Mouse (Mus musculus) intestine, postnatal 0 days (tissue): Measurements from ENCODE around the gene Ncoa7. TPM values are rescaled to one million over a fixed set of nuclear protein-coding genes. Genes with fewer than 3 reads are reported as not detected.

ENCODE experiments used
- ATAC-seq: fragments of 200-750 bp; cut with Nextera tagmentation; 2 replicates; pipeline ENCODE4 v1.8.0; 2017; ENCODE audit warnings: mild to moderate bottlenecking, moderate TSS enrichment, moderate library complexity
- H3K27ac ChIP-seq: fragments of 300-500 bp; sonication (generic); 2 replicates; pipeline ENCODE4 v1.5.1; 2014; ENCODE audit warnings: mild to moderate bottlenecking, low read depth, low read length, moderate library complexity
- H3K27me3 ChIP-seq: fragments of 300-500 bp; sonication (generic); replicated peaks from 2 replicates; pipeline ENCODE4 v1.6.1; 2014; ENCODE audit warnings: low read length, mixed read lengths; ENCODE audit not compliant: control insufficient read depth, insufficient read depth
- H3K36me3 ChIP-seq: fragments of 300-500 bp; sonication (generic); 2 replicates; pipeline ENCODE4 v1.6.1; 2014; ENCODE audit warnings: mild to moderate bottlenecking, moderate library complexity; ENCODE audit not compliant: control insufficient read depth, insufficient read depth
- H3K4me1 ChIP-seq: fragments of 300-500 bp; sonication (generic); replicated peaks from 2 replicates; pipeline ENCODE4 v1.6.1; 2014; ENCODE audit warnings: antibody characterized with exemption, low read length, mixed read lengths; ENCODE audit not compliant: control insufficient read depth, insufficient read depth
- H3K4me2 ChIP-seq: fragments of 300-500 bp; sonication (generic); replicated peaks from 2 replicates; pipeline ENCODE4 v1.6.1; 2014; ENCODE audit warnings: low read depth, mild to moderate bottlenecking, moderate library complexity
- H3K4me3 ChIP-seq: fragments of 300-500 bp; sonication (generic); 2 replicates; pipeline ENCODE4 v1.5.1; 2014; ENCODE audit warnings: low read depth, low read length
- H3K9ac ChIP-seq: fragments of 300-500 bp; sonication (generic); 2 replicates; pipeline ENCODE4 v1.6.1; 2014; ENCODE audit warnings: mild to moderate bottlenecking, low read depth, low read length
- H3K9me3 ChIP-seq: fragments of 300-500 bp; sonication (generic); 2 replicates; pipeline ENCODE4 v1.6.1; 2016; ENCODE audit warnings: mixed run types; ENCODE audit not compliant: control insufficient read depth
- CTCF ChIP-seq: sonication (generic); IDR thresholded peaks from 2 replicates; pipeline ENCODE4 v1.5.1; 2016; ENCODE audit warnings: low read depth, mild to moderate bottlenecking, control low read depth, antibody characterized with exemption, moderate library complexity
- WGBS: fragments of 180-500 bp; shearing (Covaris S2); extraction: QIAGEN DNeasy Blood & Tissue Kit; methylation state at CpG from one replicate; pipeline ENCODE4 v1.1.7; 2014; 5-methylcytosine and 5-hydroxymethylcytosine counted together
- polyA plus RNA-seq: library from polyadenylated mRNA; unstranded; fragments of >200 nt; fragmentation: Nextera tagmentation; extraction: Ambion mirVana; gene quantifications from 2 replicates; pipeline ENCODE4 v1.2.1, GENCODE M21; 2015

Ncoa7 gene
- polyA plus RNA-seq, 1 experiment from 2014 or later: 10.4 TPM

GRCm38 (mm10) chr10:30803587-30804253 is 594 bp upstream of the Ncoa7 start:
- Histone ChIP-seq H3K36me3 (no peaks in the 10 kb centered on the region), H3K27me3 (no peaks in the 10 kb centered on the region), H3K9me3 (no peaks in the 10 kb centered on the region), H3K4me2 (peak overlapping the region; percentile 88), H3K9ac (peak overlapping the region; percentile 74), H3K4me3 (peak overlapping the region; percentile 87), H3K4me1 (no peaks in the 10 kb centered on the region; the same call in 1 of the 2 replicates), H3K27ac (peak overlapping the region; percentile 96)
- no peak for TF ChIP-seq CTCF
- 26% methylated on average over 7 of the region's 7 CpGs for WGBS
- ATAC-seq: no peak

- no peak overlapping the region for H3K27ac ChIP-seq
- no peaks in the 10 kb centered on the region; the same call in 1 of the 2 replicates for H3K4me1 ChIP-seq
- no peaks in the 10 kb centered on the region for H3K36me3 ChIP-seq
- peak overlapping the region; percentile 88 for H3K4me2 ChIP-seq
- no peak for ATAC-seq
- H3K27me3 ChIP-seq: no peaks in the 10 kb centered on the region
- WGBS: 12% methylated on average over 8 of the region's 8 CpGs
- H3K9me3 ChIP-seq: no peaks in the 10 kb centered on the region
- H3K4me3 ChIP-seq: peak overlapping the region; percentile 87
- H3K9ac ChIP-seq: peak overlapping the region; percentile 74; the same call in 1 of the 2 replicates
- TF ChIP-seq CTCF: peak; percentile 45
Observed at GRCm38 (mm10) chr10:30802033-30802432, 1.1 kb downstream of the Ncoa7 start.

- Histone ChIP-seq H3K27ac (no peak overlapping the region), H3K27me3 (no peaks in the 10 kb centered on the region), H3K4me3 (no peak overlapping the region), H3K9me3 (no peaks in the 10 kb centered on the region), H3K4me2 (no peak overlapping the region), H3K4me1 (no peaks in the 10 kb centered on the region; the same call in 1 of the 2 replicates), H3K36me3 (no peaks in the 10 kb centered on the region), H3K9ac (no peak overlapping the region)
- TF ChIP-seq CTCF: 0 out of 2 replicates have a peak, but pooled peaks have one; percentile 12
- WGBS: 90% methylated on average over 2 of the region's 2 CpGs
- ATAC-seq: no peak
Observed at GRCm38 (mm10) chr10:30799713-30800450, 3.2 kb downstream of the Ncoa7 start.

- H3K9me3 ChIP-seq: no peaks in the 10 kb centered on the region
- H3K36me3 ChIP-seq: 0 out of 2 replicates have a peak, but pooled peaks cover 5% of the 10 kb centered on the region
- no peak for TF ChIP-seq CTCF
- no peak overlapping the region for H3K9ac ChIP-seq
- H3K4me2 ChIP-seq: no peak overlapping the region
- no peak overlapping the region for H3K4me3 ChIP-seq
- H3K27ac ChIP-seq: no peak overlapping the region
- no peaks in the 10 kb centered on the region for H3K4me1 ChIP-seq
- WGBS: 79% methylated on average over 5 of the region's 5 CpGs
- no peaks in the 10 kb centered on the region for H3K27me3 ChIP-seq
- no peak for ATAC-seq
Observed at GRCm38 (mm10) chr10:30796469-30797261, 6.5 kb downstream of the Ncoa7 start.

DNA sequence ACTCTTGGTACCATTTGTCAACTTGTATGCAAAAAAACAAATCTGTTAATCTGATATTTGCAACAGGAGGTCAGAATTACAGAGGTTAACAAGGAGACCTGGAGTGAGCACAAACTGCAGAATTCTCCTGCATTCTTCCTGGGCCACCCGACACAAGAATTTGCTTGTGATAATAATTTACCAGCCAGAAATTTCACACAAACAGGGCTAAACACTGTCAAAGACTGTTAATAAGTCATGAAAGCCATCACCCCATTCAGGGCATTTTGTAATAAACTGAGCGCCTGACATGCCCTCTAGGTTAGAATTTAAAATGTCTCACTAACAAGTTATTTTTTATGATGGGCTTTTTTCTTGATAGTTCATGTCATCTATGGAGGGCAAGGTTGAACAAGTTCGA is 12.1 kb downstream of the Ncoa7 start:
- no peak for TF ChIP-seq CTCF
- no peaks in the 10 kb centered on the region for H3K4me1 ChIP-seq
- no peaks in the 10 kb centered on the region for H3K27me3 ChIP-seq
- no peak overlapping the region for H3K27ac ChIP-seq
- no peaks in the 10 kb centered on the region for H3K9me3 ChIP-seq
- WGBS: 83% methylated on average over 3 of the region's 3 CpGs
- no peak overlapping the region for H3K9ac ChIP-seq
- no peak for ATAC-seq
- H3K4me2 ChIP-seq: no peak overlapping the region
- no peak overlapping the region for H3K4me3 ChIP-seq
- 0 out of 2 replicates have a peak, but pooled peaks cover 5% of the 10 kb centered on the region for H3K36me3 ChIP-seq

DNA sequence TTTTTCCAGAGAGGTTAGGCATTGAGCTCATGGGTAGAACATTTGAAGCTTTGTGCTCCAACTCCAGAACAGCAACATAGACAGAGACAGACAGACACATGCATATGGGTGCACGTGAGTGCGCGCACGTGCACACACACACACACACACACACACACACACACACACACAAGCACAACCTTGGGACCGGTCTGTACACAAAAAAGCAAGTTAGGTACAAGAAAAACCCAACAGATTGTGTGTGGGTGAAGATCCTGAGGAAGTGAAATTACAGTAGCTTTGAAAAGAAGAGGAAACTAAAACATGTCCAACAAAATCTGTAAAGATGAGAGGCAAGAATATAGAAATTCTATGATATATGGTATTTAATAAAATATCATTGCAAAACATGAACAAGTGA is 13.6 kb downstream of the Ncoa7 start:
- 92% methylated on average over 5 of the region's 5 CpGs for WGBS
- Histone ChIP-seq H3K9me3 (no peaks in the 10 kb centered on the region), H3K9ac (no peak overlapping the region), H3K27ac (no peak overlapping the region), H3K4me1 (no peaks in the 10 kb centered on the region), H3K27me3 (no peaks in the 10 kb centered on the region), H3K4me3 (no peak overlapping the region), H3K36me3 (0 out of 2 replicates have a peak, but pooled peaks cover 4% of the 10 kb centered on the region), H3K4me2 (no peak overlapping the region)
- ATAC-seq: no peak
- no peak for TF ChIP-seq CTCF
